Mouse (Mus musculus) lung, postnatal 0 days (tissue): ENCODE results near the gene Pdia6. TPM values are rescaled to one million over a fixed set of nuclear protein-coding genes. Genes with fewer than 3 reads are reported as not detected.

ENCODE experiments used
- ATAC-seq: fragments of 200-750 bp; cut with Nextera tagmentation; 2 replicates; pipeline ENCODE4 v1.8.0; 2017; ENCODE audit warnings: moderate library complexity
- DNase-seq: peaks from one replicate; pipeline ENCODE4 v3.0.0-alpha.2; 2016; ENCODE audit warnings: low spot score
- H3K27ac ChIP-seq: fragments of 300-500 bp; sonication (generic); 2 replicates; pipeline ENCODE4 v1.5.1; 2014; ENCODE audit warnings: antibody characterized with exemption, mild to moderate bottlenecking, low read length, mixed read lengths
- H3K27me3 ChIP-seq: fragments of 300-500 bp; sonication (generic); replicated peaks from 2 replicates; pipeline ENCODE4 v1.6.1; 2014; ENCODE audit warnings: low read length, mixed read lengths; ENCODE audit not compliant: insufficient read depth
- H3K36me3 ChIP-seq: fragments of 300-500 bp; sonication (generic); 2 replicates; pipeline ENCODE4 v1.6.1; 2014; ENCODE audit warnings: low read length, mixed read lengths; ENCODE audit not compliant: insufficient read depth
- H3K4me1 ChIP-seq: fragments of 300-500 bp; sonication (generic); 2 replicates; pipeline ENCODE4 v1.6.1; 2014; ENCODE audit warnings: antibody characterized with exemption, low read depth, low read length, mixed read lengths; ENCODE audit not compliant: insufficient read depth
- H3K4me2 ChIP-seq: fragments of 300-500 bp; sonication (generic); replicated peaks from 2 replicates; pipeline ENCODE4 v1.6.1; 2014; ENCODE audit warnings: low read depth, mild to moderate bottlenecking, low read length, moderate library complexity, mixed read lengths
- H3K4me3 ChIP-seq: fragments of 300-500 bp; sonication (generic); 2 replicates; pipeline ENCODE4 v1.5.1; 2014; ENCODE audit warnings: low read depth, low read length
- H3K9ac ChIP-seq: fragments of 300-500 bp; sonication (generic); replicated peaks from 2 replicates; pipeline ENCODE4 v1.6.1; 2014; ENCODE audit warnings: low read depth, mild to moderate bottlenecking
- H3K9me3 ChIP-seq: fragments of 300-500 bp; sonication (generic); 2 replicates; pipeline ENCODE4 v1.6.1; 2016; ENCODE audit warnings: low read length, mixed read lengths
- CTCF ChIP-seq: IDR thresholded peaks from 2 replicates; pipeline ENCODE4 v1.5.1; 2016; ENCODE audit warnings: antibody characterized with exemption, mild to moderate bottlenecking
- EP300 ChIP-seq: IDR thresholded peaks from 2 replicates; pipeline ENCODE4 v1.6.1; 2016; ENCODE audit warnings: antibody characterized with exemption, mild to moderate bottlenecking, control low read depth
- WGBS: fragments of 180-500 bp; shearing (Covaris S2); extraction: QIAGEN DNeasy Blood & Tissue Kit; methylation state at CpG from one replicate; pipeline ENCODE4 v1.1.7; 2014; 5-methylcytosine and 5-hydroxymethylcytosine counted together
- polyA plus RNA-seq: library from polyadenylated mRNA; unstranded; fragments of >200 nt; fragmentation: Nextera tagmentation; extraction: Ambion mirVana; gene quantifications from 2 replicates; pipeline ENCODE4 v1.2.1, GENCODE M21; 2015

Pdia6 gene
- polyA plus RNA-seq, 1 experiment from 2014 or later = 249 TPM

- H3K27me3 ChIP-seq = no peaks in the 10 kb centered on the region
- TF ChIP-seq EP300 = peak; percentile 43
- no peak for TF ChIP-seq CTCF
- H3K9me3 ChIP-seq = no peaks in the 10 kb centered on the region
- no peak overlapping the region for H3K9ac ChIP-seq
- peak; percentile 83 for DNase-seq
- no peak overlapping the region for H3K4me2 ChIP-seq
- 37% methylated on average over 3 of the region's 3 CpGs for WGBS
- H3K4me3 ChIP-seq = no peak overlapping the region
- no peaks in the 10 kb centered on the region for H3K36me3 ChIP-seq
- ATAC-seq = peak; percentile 72
- H3K27ac ChIP-seq = peak overlapping the region; percentile 59
- no peaks in the 10 kb centered on the region; the same call in 1 of the 2 replicates for H3K4me1 ChIP-seq
Measured at GRCm38 (mm10) chr12:17318453-17318852, 52.1 kb downstream of the Pdia6 start.

DNA sequence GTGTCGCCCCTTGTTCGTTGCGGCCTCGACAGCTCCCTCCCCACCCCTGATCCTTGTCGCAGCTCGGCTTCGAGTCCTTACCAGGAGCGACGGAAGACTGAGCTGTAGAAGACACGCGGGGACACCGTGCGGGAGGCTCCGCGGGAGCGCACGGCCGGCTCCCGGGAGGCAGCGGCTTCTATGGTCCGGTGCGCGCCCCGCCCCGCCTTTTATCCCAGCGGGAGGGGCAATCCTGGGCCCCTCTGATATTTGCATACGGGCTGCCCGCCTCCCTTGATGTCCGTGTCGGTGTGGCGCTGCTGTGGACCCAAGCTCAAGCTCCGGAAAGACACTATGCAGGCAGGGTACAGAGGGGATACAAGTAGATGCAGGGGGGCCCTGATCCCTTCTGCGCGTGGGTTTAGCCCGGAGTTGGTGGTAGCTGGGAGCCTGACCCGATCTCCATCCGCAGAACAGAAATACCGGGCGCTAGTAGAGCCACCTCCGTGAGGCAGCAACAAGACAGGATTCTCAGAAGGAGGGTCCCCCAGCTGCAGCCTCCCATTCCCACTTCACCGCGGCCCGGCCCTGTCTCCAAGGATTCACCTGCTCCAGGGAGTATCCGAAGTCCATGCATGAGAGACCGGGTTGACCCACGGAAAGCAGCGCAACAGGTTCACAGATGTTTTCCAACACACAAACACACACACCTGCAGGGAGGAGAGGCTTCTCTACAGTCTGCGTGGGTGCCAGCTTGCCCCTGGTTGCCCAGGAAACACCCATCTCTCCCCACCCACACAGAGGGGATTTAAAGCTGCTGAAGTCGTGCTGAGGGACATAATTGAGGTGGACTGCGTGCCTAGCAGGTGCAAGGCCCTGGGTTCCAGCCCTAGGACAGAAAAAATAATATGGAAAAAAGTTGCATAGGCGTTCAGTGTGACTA is 58.5 kb downstream of the Pdia6 start:
- H3K9me3 ChIP-seq = no peaks in the 10 kb centered on the region
- ATAC-seq (peak; percentile 87), DNase-seq (peak; percentile 54)
- 4% methylated on average over 46 of the region's 51 CpGs for WGBS
- H3K27me3 ChIP-seq = peaks cover 14% of the 10 kb centered on the region; the same call in 1 of the 2 replicates
- peak overlapping the region; percentile 41 for H3K4me3 ChIP-seq
- no peak overlapping the region for H3K27ac ChIP-seq
- H3K36me3 ChIP-seq = no peaks in the 10 kb centered on the region
- H3K4me1 ChIP-seq = no peaks in the 10 kb centered on the region
- H3K4me2 ChIP-seq = peak overlapping the region; percentile 62
- H3K9ac ChIP-seq = peak overlapping the region; percentile 36; the same call in 1 of the 2 replicates
- no peak for TF ChIP-seq CTCF
- no peak for TF ChIP-seq EP300

- no peak for DNase-seq
- Histone ChIP-seq H3K9ac (no peak within 1 kb of the TSS), H3K4me3 (no peak within 1 kb of the TSS), H3K27ac (no peak within 1 kb of the TSS), H3K4me1 (no peaks in the 10 kb centered on the region), H3K9me3 (no peaks in the 10 kb centered on the region), H3K36me3 (no peaks in the 10 kb centered on the region), H3K4me2 (no peak within 1 kb of the TSS), H3K27me3 (peaks cover 10% of the 10 kb centered on the region; the same call in 1 of the 2 replicates)
- TF ChIP-seq CTCF (no peak), EP300 (no peak)
- ATAC-seq = no peak
- 61% methylated on average over 3 of the region's 3 CpGs for WGBS
Measured at GRCm38 (mm10) chr12:17329259-17329658, 62.9 kb downstream of the Pdia6 start, which contains the start of gene Atp6v1c2. TSS of gene Atp6v1c2 (minus strand) at chr12:17329359.

DNA sequence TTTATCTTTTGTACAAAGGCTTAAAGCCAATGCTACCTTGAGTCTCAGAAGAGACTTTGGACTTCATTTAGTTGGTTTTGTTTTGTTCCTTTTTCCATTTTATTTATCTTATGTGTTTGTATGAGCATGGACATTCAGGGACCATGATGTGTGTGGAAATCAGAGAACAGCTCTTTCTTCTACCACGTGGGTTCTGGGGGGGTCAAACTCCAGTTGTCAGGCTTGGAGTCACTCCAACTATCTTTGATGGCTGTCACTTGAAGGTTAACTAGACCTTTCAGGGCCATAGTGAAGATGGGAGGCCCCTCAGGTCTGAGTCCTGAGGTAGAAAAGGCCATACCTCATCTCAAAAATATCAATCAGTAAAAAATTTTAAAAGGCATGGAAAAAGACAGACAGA is 67.1 kb downstream of the Pdia6 start:
- DNase-seq (no peak), ATAC-seq (no peak)
- Histone ChIP-seq H3K9ac (no peak overlapping the region), H3K27me3 (no peaks in the 10 kb centered on the region), H3K9me3 (no peaks in the 10 kb centered on the region), H3K4me2 (no peak overlapping the region), H3K4me1 (no peaks in the 10 kb centered on the region), H3K4me3 (no peak overlapping the region), H3K36me3 (no peaks in the 10 kb centered on the region), H3K27ac (no peak overlapping the region)
- 17% methylated on average over 1 of the region's 1 CpGs for WGBS
- no peak for TF ChIP-seq EP300
- no peak for TF ChIP-seq CTCF

Other genes starting within 250 kb of the Pdia6 start
- 0.08 and 0.15 TPM in 2 replicates for gene Kcnf1, start 89.7 kb upstream of the Pdia6 start, polyA plus RNA-seq
- 55.6 and 56.4 TPM in 2 replicates for gene Atp6v1c2, start 62.8 kb downstream of the Pdia6 start, polyA plus RNA-seq
- gene Nol10, start 81.9 kb downstream of the Pdia6 start, polyA plus RNA-seq = 7.4 and 7.9 TPM in 2 replicates